Mouse (Mus musculus) testis, adult 2 months (tissue): ENCODE measurements around the gene Mlip.

ENCODE experiments used
- CTCF ChIP-seq: fragments of 200-500 bp; IDR thresholded peaks from 2 replicates; pipeline ENCODE4 v1.5.1; 2012; ENCODE audit warnings: low read depth, mild to moderate bottlenecking, inconsistent platforms, low read length, moderate library complexity; ENCODE audit not compliant: control insufficient read depth, insufficient read depth, insufficient replicate concordance
- POLR2A ChIP-seq: fragments of 200-500 bp; IDR thresholded peaks from 2 replicates; pipeline ENCODE4 v1.6.1; 2012; ENCODE audit warnings: low read depth, mild to moderate bottlenecking, inconsistent platforms, low read length, moderate library complexity; ENCODE audit not compliant: control insufficient read depth

DNA sequence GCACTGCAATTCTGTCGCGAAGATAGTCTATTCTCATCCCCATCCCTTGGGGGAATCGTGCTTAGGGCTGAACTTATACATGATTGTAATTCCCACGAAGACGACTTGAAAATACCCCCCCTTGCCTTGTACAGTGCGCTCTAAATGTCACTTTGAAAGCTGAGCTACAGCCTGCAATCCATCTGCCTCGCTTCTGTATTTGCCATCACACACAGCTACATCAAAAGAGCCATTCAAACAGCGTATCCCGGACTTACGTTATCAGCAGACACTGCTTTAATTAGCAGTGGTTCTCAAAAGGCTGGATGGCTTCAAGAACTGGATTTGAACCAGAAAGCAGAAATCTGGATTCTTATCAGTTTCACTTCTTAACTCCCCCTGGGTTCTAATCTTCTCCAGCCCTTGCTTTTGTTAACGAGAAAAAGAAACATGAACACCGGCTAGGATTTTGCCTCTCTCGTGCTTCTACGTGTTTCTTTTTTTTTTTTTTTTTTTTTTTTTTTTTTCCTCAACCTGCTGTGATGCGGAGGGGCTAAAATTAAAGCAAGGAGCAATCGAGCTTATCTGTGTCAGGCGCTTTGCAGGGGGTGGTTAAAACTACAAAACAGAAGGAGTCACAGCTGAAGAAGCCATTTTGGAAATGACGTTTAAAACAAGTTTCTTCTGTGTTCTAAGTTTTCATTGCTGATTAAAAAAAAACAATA is 12.5 kb downstream of the Mlip start:
- TF ChIP-seq CTCF = no peak
- no peak for TF ChIP-seq POLR2A
